Comparison of ENCODE assay signal across 8 mouse cellular contexts in the genomic region with DNA sequence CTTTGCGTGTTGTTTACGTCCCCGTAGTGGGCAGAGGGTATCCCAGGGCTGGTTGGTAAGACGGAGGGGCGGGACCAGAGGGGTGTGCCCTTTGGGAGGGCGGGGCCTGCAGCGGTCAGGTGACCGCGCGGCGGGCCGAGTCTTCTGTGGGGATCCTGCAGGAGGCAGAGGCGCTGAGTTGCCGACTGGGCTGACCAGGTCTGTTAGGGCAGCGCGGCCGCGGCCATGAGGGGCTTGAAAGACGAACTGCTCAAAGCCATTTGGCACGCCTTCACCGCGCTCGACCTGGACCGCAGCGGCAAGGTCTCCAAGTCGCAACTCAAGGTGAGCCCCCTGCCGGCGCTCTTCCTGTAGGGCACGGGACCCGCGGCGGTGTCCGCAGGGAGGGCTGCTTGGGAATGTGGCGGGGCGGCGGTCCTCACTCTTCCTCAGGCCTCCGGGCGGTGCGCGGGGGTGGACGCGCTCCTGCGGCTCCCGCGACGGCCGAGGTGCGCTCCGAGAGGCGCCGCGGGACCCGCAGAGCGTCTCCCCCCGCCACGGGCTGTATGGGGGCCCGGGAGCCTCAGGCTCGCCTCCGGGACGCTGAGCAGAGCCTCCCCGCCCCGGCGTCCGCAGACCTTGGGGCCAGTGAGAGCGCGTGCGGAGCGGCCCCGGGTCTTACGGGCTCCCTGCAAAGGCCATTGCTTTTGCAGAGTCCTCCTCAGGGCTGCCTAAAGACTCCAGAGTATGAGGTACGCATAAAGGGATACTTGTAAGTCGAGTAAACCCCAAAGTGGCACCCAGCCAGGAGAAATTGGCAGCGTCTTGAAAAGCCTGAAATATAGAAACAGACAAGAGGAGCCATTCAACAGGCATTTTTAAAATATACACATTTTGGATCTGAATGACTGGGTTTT. TPM values are rescaled to one million over a fixed set of nuclear protein-coding genes. Genes with fewer than 3 reads are reported as not detected.
A peak's percentile ranks its signal among the peaks of the same experiment; 100 is the strongest.
DNase-seq lines count a peak whose midpoint lies in the region; ATAC-seq lines count a peak whose summit lies in the region.

A gene (plus strand): TSS at position 126 of the 896 bp plus-strand sequence.

- no peaks in the 10 kb centered on the region for H3K27me3 ChIP-seq in hindbrain, embryonic 16.5 days (replicated peaks; ENCODE audit: control insufficient read depth, insufficient read depth, low read length)

- no peaks in the 10 kb centered on the region for H3K9me3 ChIP-seq in hindbrain, embryonic 16.5 days (ENCODE audit: control insufficient read depth, low read length)

- peak; percentile 99 for ATAC-seq in hindbrain, embryonic 16.5 days

- under 1% methylated on average over 57 of the region's 73 CpGs for WGBS in hindbrain, embryonic 16.5 days
- WGBS in macrophage (ENCODE audit: missing documents) = 0% methylated on average over 57 of the region's 73 CpGs

- H3K27ac ChIP-seq in hindbrain, embryonic 16.5 days (ENCODE audit: low read depth, low read length) = peak within 1 kb of the TSS; percentile 78
- H3K27ac ChIP-seq in macrophage = peak within 1 kb of the TSS; percentile 75

- peaks cover 3% of the 10 kb centered on the region; the same call in 1 of the 2 replicates for H3K4me1 ChIP-seq in hindbrain, embryonic 16.5 days (ENCODE audit: control insufficient read depth, insufficient read depth, low read depth, low read length)

- peak within 1 kb of the TSS; percentile 55 for H3K4me3 ChIP-seq in hindbrain, embryonic 16.5 days (ENCODE audit: low read length)
- H3K4me3 ChIP-seq in macrophage (ENCODE audit: inconsistent target) = peak within 1 kb of the TSS; percentile 76

- DNase-seq in R1 (ENCODE audit: low read depth, low spot score) = peak; percentile 92
- DNase-seq in cerebellum, postnatal 36 days = peak; percentile 65 to 75
- peak; percentile 85 for DNase-seq in gastrocnemius, adult 18-20 months (ENCODE audit: low spot score)
- DNase-seq in left cerebral cortex, adult 18-20 months (ENCODE audit: low spot score in 2 of 2) = peak; percentile 57 to 58
- DNase-seq in right cerebral cortex, adult 18-20 months = peak; percentile 53
- peak; percentile 66 for DNase-seq in urinary bladder, postnatal 10 days (ENCODE audit: low spot score)

- peaks cover 48% of the 10 kb centered on the region for H3K79me2 ChIP-seq in macrophage (ENCODE audit: inconsistent target)

- peak within 1 kb of the TSS; percentile 75 for H3K9ac ChIP-seq in hindbrain, embryonic 16.5 days (ENCODE audit: low read depth, low read length)

- no peaks in the 10 kb centered on the region for H3K36me3 ChIP-seq in hindbrain, embryonic 16.5 days (ENCODE audit: control insufficient read depth, insufficient read depth, low read length)
- H3K36me3 ChIP-seq in macrophage (ENCODE audit: inconsistent target) = no peaks in the 10 kb centered on the region

- H3K4me2 ChIP-seq in hindbrain, embryonic 16.5 days (ENCODE audit: low read length) = peak within 1 kb of the TSS; percentile 93

RNA-seq across cellular contexts. Expression of the gene that starts here (rescaled TPM):
- total RNA-seq in gastrocnemius, adult 18-20 months (2021) = 1 to 10 TPM; 5.5 to 8.0 TPM
- 10.6 and 11.2 TPM in 2 replicates for polyA plus RNA-seq in hindbrain, embryonic 16.5 days (2015; fragmentation: Nextera tagmentation; extraction: Ambion mirVana)
- total RNA-seq in left cerebral cortex, adult 18-20 months (2021) = 10 to 100 TPM; 12.3 to 13.1 TPM
- 1,000 to 10,000 TPM in 1 of 26 experiments, 100 to 1,000 TPM in 25; 109 to 1,215 (median 168) TPM for total RNA-seq in macrophage (2018; cell fraction: chromatin; rRNA removed)
- 100 to 1,000 TPM in 4 of 26 experiments, 10 to 100 TPM in 22; 49.9 to 246 (median 55.3) TPM for total RNA-seq in macrophage (2018; cell fraction: cytosol; rRNA removed)
- 100 to 1,000 TPM in 21 of 26 experiments, 10 to 100 TPM in 5; 92.3 to 689 (median 138) TPM for total RNA-seq in macrophage (2018; cell fraction: nucleus; rRNA removed)
- 47.8 to 56.9 TPM (median 50.1 TPM) in 3 replicates for polyA plus RNA-seq in macrophage (2018)

Comparison
In these comparisons a context has a peak if more than half of its experiments do, and no peak if none do; other contexts are left out.
1. Peak in every context shown above with its lines: DNase-seq, ATAC-seq, H3K4me3 ChIP-seq and H3K27ac ChIP-seq.